Mouse (Mus musculus): Measurements from ENCODE around the gene Rad9a. TPM values are rescaled to one million over a fixed set of nuclear protein-coding genes. Genes with fewer than 3 reads are reported as not detected.
A peak's percentile ranks its signal among the peaks of the same experiment; 100 is the strongest.

The Rad9a gene
- total RNA-seq, 2 experiments from 2014 or later, result 2.5 to 3.5 TPM

GRCm38 (mm10) chr19:4164100-4164499, 37.4 kb downstream of the Rad9a start:
- no peak for DNase-seq

GRCm38 (mm10) chr19:4163543-4163887, 37.9 kb downstream of the Rad9a start:
- no peak for DNase-seq

- peak; percentile 96 for DNase-seq
Observed at GRCm38 (mm10) chr19:4162646-4163542, 38.6 kb downstream of the Rad9a start, which contains the start of gene Rps6kb2. Gene Rps6kb2, minus strand, starts transcription at chr19:4163354.

GRCm38 (mm10) chr19:4159049-4159448, 42.4 kb downstream of the Rad9a start:
- no peak for DNase-seq

- DNase-seq, result no peak
Observed at GRCm38 (mm10) chr19:4156771-4157170, 44.7 kb downstream of the Rad9a start.

- no peak for DNase-seq
Observed at GRCm38 (mm10) chr19:4156073-4156579, 45.3 kb downstream of the Rad9a start.

- DNase-seq, result no peak
Observed at GRCm38 (mm10) chr19:4155223-4156072, 46.0 kb downstream of the Rad9a start.

- no peak for DNase-seq
Observed at GRCm38 (mm10) chr19:4154437-4155222, 46.8 kb downstream of the Rad9a start.

- no peak for DNase-seq
Observed at GRCm38 (mm10) chr19:4153232-4153654, 48.2 kb downstream of the Rad9a start, which contains the start of gene Ptprcap. Gene Ptprcap, plus strand, starts transcription at chr19:4153604.

GRCm38 (mm10) chr19:4152445-4153231, 48.8 kb downstream of the Rad9a start:
- no peak for DNase-seq

GRCm38 (mm10) chr19:4151898-4152297, 49.6 kb downstream of the Rad9a start:
- no peak for DNase-seq

GRCm38 (mm10) chr19:4151488-4151860, 50.0 kb downstream of the Rad9a start:
- no peak for DNase-seq

GRCm38 (mm10) chr19:4150567-4151487, 50.6 kb downstream of the Rad9a start:
- DNase-seq, result no peak

- DNase-seq, result no peak
Observed at GRCm38 (mm10) chr19:4149764-4150461, 51.5 kb downstream of the Rad9a start.

GRCm38 (mm10) chr19:4149283-4149682, 52.2 kb downstream of the Rad9a start:
- DNase-seq, result no peak

- no peak for DNase-seq
Observed at GRCm38 (mm10) chr19:4148819-4149218, 52.6 kb downstream of the Rad9a start.

GRCm38 (mm10) chr19:4148491-4148806, 53.0 kb downstream of the Rad9a start, which contains the start of gene Coro1b:
Gene Coro1b, plus strand, starts transcription at chr19:4148619.
- DNase-seq, result peak; percentile 98

GRCm38 (mm10) chr19:4147782-4148490, 53.5 kb downstream of the Rad9a start:
- no peak for DNase-seq

- DNase-seq, result no peak
Observed at GRCm38 (mm10) chr19:4147022-4147405, 54.4 kb downstream of the Rad9a start.
